Mouse (Mus musculus): Measurements from ENCODE around the gene Dpp6. TPM values are rescaled to one million over a fixed set of nuclear protein-coding genes. Genes with fewer than 3 reads are reported as not detected.

The Dpp6 gene
- polyA plus RNA-seq, 1 experiment from 2014 or later: 100 TPM

GRCm38 (mm10) chr5:27658569-27658968 is 841.6 kb downstream of the Dpp6 start:
- H3K4me3 ChIP-seq (ENCODE audit: low read depth, low read length): no peak overlapping the region
- no peak overlapping the region for H3K4me2 ChIP-seq (ENCODE audit: low read depth, low read length)
- no peaks in the 10 kb centered on the region for H3K27me3 ChIP-seq (ENCODE audit: control insufficient read depth, insufficient read depth, low read length)
- H3K9me3 ChIP-seq (ENCODE audit: control insufficient read depth, low read length): no peaks in the 10 kb centered on the region
- H3K9ac ChIP-seq (replicated peaks; ENCODE audit: low read depth, low read length): no peak overlapping the region
- ATAC-seq (ENCODE audit: low read depth): no peak
- H3K36me3 ChIP-seq (ENCODE audit: control insufficient read depth, insufficient read depth, low read length): peaks cover 4% of the 10 kb centered on the region; the same call in 1 of the 2 replicates
- H3K4me1 ChIP-seq (ENCODE audit: control insufficient read depth, insufficient read depth, low read length): no peaks in the 10 kb centered on the region
- no peak overlapping the region for H3K27ac ChIP-seq (ENCODE audit: low read depth, low read length)

- no peak overlapping the region for H3K4me3 ChIP-seq (ENCODE audit: low read depth, low read length)
- ATAC-seq (ENCODE audit: low read depth): no peak
- no peaks in the 10 kb centered on the region for H3K9me3 ChIP-seq (ENCODE audit: control insufficient read depth, low read length)
- 93% methylated on average over 2 of the region's 2 CpGs for WGBS
- H3K4me2 ChIP-seq (ENCODE audit: low read depth, low read length): no peak overlapping the region
- peaks cover 4% of the 10 kb centered on the region; the same call in 1 of the 2 replicates for H3K36me3 ChIP-seq (ENCODE audit: control insufficient read depth, insufficient read depth, low read length)
- no peak overlapping the region for H3K9ac ChIP-seq (replicated peaks; ENCODE audit: low read depth, low read length)
- no peaks in the 10 kb centered on the region for H3K4me1 ChIP-seq (ENCODE audit: control insufficient read depth, insufficient read depth, low read length)
- H3K27me3 ChIP-seq (ENCODE audit: control insufficient read depth, insufficient read depth, low read length): no peaks in the 10 kb centered on the region
- H3K27ac ChIP-seq (ENCODE audit: low read depth, low read length): no peak overlapping the region
Measured at GRCm38 (mm10) chr5:27659019-27659418, 842.0 kb downstream of the Dpp6 start.

- no peak overlapping the region for H3K27ac ChIP-seq (ENCODE audit: low read depth, low read length)
- no peaks in the 10 kb centered on the region for H3K9me3 ChIP-seq (ENCODE audit: control insufficient read depth, low read length)
- no peak overlapping the region for H3K4me3 ChIP-seq (ENCODE audit: low read depth, low read length)
- H3K4me2 ChIP-seq (ENCODE audit: low read depth, low read length): no peak overlapping the region
- no peak overlapping the region for H3K9ac ChIP-seq (replicated peaks; ENCODE audit: low read depth, low read length)
- peaks cover 4% of the 10 kb centered on the region; the same call in 1 of the 2 replicates for H3K36me3 ChIP-seq (ENCODE audit: control insufficient read depth, insufficient read depth, low read length)
- H3K4me1 ChIP-seq (ENCODE audit: control insufficient read depth, insufficient read depth, low read length): no peaks in the 10 kb centered on the region
- no peaks in the 10 kb centered on the region for H3K27me3 ChIP-seq (ENCODE audit: control insufficient read depth, insufficient read depth, low read length)
- ATAC-seq (ENCODE audit: low read depth): no peak
- 91% methylated on average over 6 of the region's 6 CpGs for WGBS
Measured at GRCm38 (mm10) chr5:27659781-27660180, 842.8 kb downstream of the Dpp6 start.

DNA sequence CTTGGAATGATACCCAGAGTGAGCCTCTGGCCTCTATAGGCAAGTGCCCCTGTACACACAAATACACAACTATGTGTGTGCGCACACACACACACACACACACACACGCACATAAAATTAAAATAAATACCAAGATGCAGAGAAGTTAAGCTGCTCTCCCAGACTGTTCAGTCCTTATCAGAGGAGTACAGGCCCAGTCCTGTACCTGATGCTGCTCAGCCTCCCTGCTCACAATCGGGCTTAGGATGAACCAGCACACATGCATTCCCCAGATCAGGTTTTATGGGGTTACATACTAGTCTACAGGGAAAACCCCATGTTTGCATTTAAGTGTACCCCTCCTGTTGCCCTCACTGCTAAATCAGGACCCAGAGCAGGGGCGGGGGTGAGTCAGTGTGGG is 847.1 kb downstream of the Dpp6 start:
- no peaks in the 10 kb centered on the region for H3K9me3 ChIP-seq (ENCODE audit: control insufficient read depth, low read length)
- WGBS: 92% methylated on average over 4 of the region's 4 CpGs
- H3K36me3 ChIP-seq (ENCODE audit: control insufficient read depth, insufficient read depth, low read length): peaks cover 14% of the 10 kb centered on the region
- no peaks in the 10 kb centered on the region for H3K27me3 ChIP-seq (ENCODE audit: control insufficient read depth, insufficient read depth, low read length)
- H3K4me3 ChIP-seq (ENCODE audit: low read depth, low read length): no peak overlapping the region
- no peak overlapping the region for H3K27ac ChIP-seq (ENCODE audit: low read depth, low read length)
- ATAC-seq (ENCODE audit: low read depth): no peak
- H3K4me1 ChIP-seq (ENCODE audit: control insufficient read depth, insufficient read depth, low read length): no peaks in the 10 kb centered on the region
- H3K4me2 ChIP-seq (ENCODE audit: low read depth, low read length): no peak overlapping the region
- no peak overlapping the region for H3K9ac ChIP-seq (replicated peaks; ENCODE audit: low read depth, low read length)

GRCm38 (mm10) chr5:27671487-27671886 is 854.5 kb downstream of the Dpp6 start:
- Histone ChIP-seq H3K4me3 (ENCODE audit: low read depth, low read length) (no peak overlapping the region), H3K27ac (ENCODE audit: low read depth, low read length) (no peak overlapping the region), H3K27me3 (ENCODE audit: control insufficient read depth, insufficient read depth, low read length) (no peaks in the 10 kb centered on the region), H3K4me1 (ENCODE audit: control insufficient read depth, insufficient read depth, low read length) (no peaks in the 10 kb centered on the region), H3K9ac (replicated peaks; ENCODE audit: low read depth, low read length) (no peak overlapping the region), H3K4me2 (ENCODE audit: low read depth, low read length) (no peak overlapping the region), H3K36me3 (ENCODE audit: control insufficient read depth, insufficient read depth, low read length) (peaks cover 16% of the 10 kb centered on the region), H3K9me3 (ENCODE audit: control insufficient read depth, low read length) (no peaks in the 10 kb centered on the region)
- 71% methylated on average over 2 of the region's 2 CpGs for WGBS
- ATAC-seq (ENCODE audit: low read depth): no peak

GRCm38 (mm10) chr5:27677247-27677666 is 860.3 kb downstream of the Dpp6 start:
- Histone ChIP-seq H3K36me3 (ENCODE audit: control insufficient read depth, insufficient read depth, low read length) (no peaks in the 10 kb centered on the region), H3K27me3 (ENCODE audit: control insufficient read depth, insufficient read depth, low read length) (no peaks in the 10 kb centered on the region), H3K27ac (ENCODE audit: low read depth, low read length) (no peak overlapping the region), H3K4me1 (ENCODE audit: control insufficient read depth, insufficient read depth, low read length) (no peaks in the 10 kb centered on the region), H3K4me2 (ENCODE audit: low read depth, low read length) (no peak overlapping the region), H3K9ac (replicated peaks; ENCODE audit: low read depth, low read length) (no peak overlapping the region), H3K9me3 (ENCODE audit: control insufficient read depth, low read length) (no peaks in the 10 kb centered on the region), H3K4me3 (ENCODE audit: low read depth, low read length) (no peak overlapping the region)
- no peak for ATAC-seq (ENCODE audit: low read depth)
- WGBS: 62% methylated on average over 5 of the region's 5 CpGs

DNA sequence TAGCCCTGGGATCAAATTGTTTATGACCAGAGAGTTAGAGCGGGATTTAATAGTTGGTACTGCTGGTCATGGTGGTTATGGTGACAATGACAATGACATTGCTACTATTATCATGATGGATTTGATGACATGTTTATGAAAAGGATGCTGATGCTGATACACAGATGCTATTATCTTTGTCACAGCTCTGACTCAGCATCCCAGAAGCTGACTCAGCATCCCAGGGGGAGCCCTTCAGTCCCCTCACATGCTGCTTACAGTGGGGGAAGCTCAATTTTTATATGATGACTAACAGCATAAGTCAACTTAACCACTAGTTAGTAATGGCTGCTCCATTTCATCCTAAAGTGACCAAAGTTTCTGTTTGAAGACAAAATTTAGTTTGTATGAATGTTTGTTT is 862.1 kb downstream of the Dpp6 start:
- no peak for ATAC-seq (ENCODE audit: low read depth)
- Histone ChIP-seq H3K4me2 (ENCODE audit: low read depth, low read length) (no peak overlapping the region), H3K4me1 (ENCODE audit: control insufficient read depth, insufficient read depth, low read length) (no peaks in the 10 kb centered on the region), H3K27ac (ENCODE audit: low read depth, low read length) (no peak overlapping the region), H3K9me3 (ENCODE audit: control insufficient read depth, low read length) (no peaks in the 10 kb centered on the region), H3K27me3 (ENCODE audit: control insufficient read depth, insufficient read depth, low read length) (no peaks in the 10 kb centered on the region), H3K36me3 (ENCODE audit: control insufficient read depth, insufficient read depth, low read length) (no peaks in the 10 kb centered on the region), H3K4me3 (ENCODE audit: low read depth, low read length) (no peak overlapping the region), H3K9ac (replicated peaks; ENCODE audit: low read depth, low read length) (no peak overlapping the region)
- 82% methylated on average over 1 of the region's 1 CpGs for WGBS

DNA sequence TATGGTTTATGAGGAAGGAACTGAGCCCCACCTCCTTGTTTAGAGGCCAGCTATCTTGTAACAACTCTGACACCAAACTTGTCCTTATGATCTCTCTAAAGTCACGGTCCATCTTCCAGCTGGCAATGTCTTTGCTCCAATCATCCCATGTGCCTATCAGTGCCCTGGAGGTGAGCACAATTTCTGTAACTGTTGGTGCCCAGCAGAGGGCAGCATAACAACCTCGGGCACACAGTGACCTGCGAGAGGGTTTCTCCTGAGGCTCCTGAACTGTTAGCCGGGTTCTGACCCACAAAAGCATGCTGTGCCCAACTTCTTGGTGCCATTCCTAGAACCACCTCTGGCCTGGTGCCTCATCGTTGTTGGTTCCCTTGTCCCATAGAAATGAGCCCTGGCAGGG is 863.5 kb downstream of the Dpp6 start:
- H3K4me2 ChIP-seq (ENCODE audit: low read depth, low read length): no peak overlapping the region
- H3K9ac ChIP-seq (replicated peaks; ENCODE audit: low read depth, low read length): no peak overlapping the region
- H3K27ac ChIP-seq (ENCODE audit: low read depth, low read length): no peak overlapping the region
- no peaks in the 10 kb centered on the region for H3K27me3 ChIP-seq (ENCODE audit: control insufficient read depth, insufficient read depth, low read length)
- no peaks in the 10 kb centered on the region for H3K9me3 ChIP-seq (ENCODE audit: control insufficient read depth, low read length)
- no peak overlapping the region for H3K4me3 ChIP-seq (ENCODE audit: low read depth, low read length)
- no peak for ATAC-seq (ENCODE audit: low read depth)
- H3K4me1 ChIP-seq (ENCODE audit: control insufficient read depth, insufficient read depth, low read length): no peaks in the 10 kb centered on the region
- no peaks in the 10 kb centered on the region for H3K36me3 ChIP-seq (ENCODE audit: control insufficient read depth, insufficient read depth, low read length)
- 38% methylated on average over 5 of the region's 5 CpGs for WGBS

GRCm38 (mm10) chr5:27685162-27685561 is 868.2 kb downstream of the Dpp6 start:
- H3K4me1 ChIP-seq (ENCODE audit: control insufficient read depth, insufficient read depth, low read length): no peaks in the 10 kb centered on the region
- H3K9ac ChIP-seq (replicated peaks; ENCODE audit: low read depth, low read length): no peak overlapping the region
- no peaks in the 10 kb centered on the region for H3K27me3 ChIP-seq (ENCODE audit: control insufficient read depth, insufficient read depth, low read length)
- ATAC-seq (ENCODE audit: low read depth): no peak
- 0 out of 2 replicates have a peak, but pooled peaks cover 3% of the 10 kb centered on the region for H3K36me3 ChIP-seq (ENCODE audit: control insufficient read depth, insufficient read depth, low read length)
- H3K4me2 ChIP-seq (ENCODE audit: low read depth, low read length): no peak overlapping the region
- no peaks in the 10 kb centered on the region for H3K9me3 ChIP-seq (ENCODE audit: control insufficient read depth, low read length)
- no peak overlapping the region for H3K4me3 ChIP-seq (ENCODE audit: low read depth, low read length)
- 59% methylated on average over 11 of the region's 11 CpGs for WGBS
- H3K27ac ChIP-seq (ENCODE audit: low read depth, low read length): no peak overlapping the region

- ATAC-seq (ENCODE audit: low read depth): no peak
- WGBS: 71% methylated on average over 3 of the region's 3 CpGs
- no peaks in the 10 kb centered on the region for H3K27me3 ChIP-seq (ENCODE audit: control insufficient read depth, insufficient read depth, low read length)
- no peak overlapping the region for H3K9ac ChIP-seq (replicated peaks; ENCODE audit: low read depth, low read length)
- H3K4me1 ChIP-seq (ENCODE audit: control insufficient read depth, insufficient read depth, low read length): no peaks in the 10 kb centered on the region
- 0 out of 2 replicates have a peak, but pooled peaks cover 3% of the 10 kb centered on the region for H3K36me3 ChIP-seq (ENCODE audit: control insufficient read depth, insufficient read depth, low read length)
- no peak overlapping the region for H3K27ac ChIP-seq (ENCODE audit: low read depth, low read length)
- H3K4me3 ChIP-seq (ENCODE audit: low read depth, low read length): no peak overlapping the region
- H3K4me2 ChIP-seq (ENCODE audit: low read depth, low read length): no peak overlapping the region
- no peaks in the 10 kb centered on the region for H3K9me3 ChIP-seq (ENCODE audit: control insufficient read depth, low read length)
Measured at GRCm38 (mm10) chr5:27685923-27686322, 868.9 kb downstream of the Dpp6 start.
